Mouse (Mus musculus): ENCODE measurements around the gene Sbf2.
"Not testable (repeated sequence)": the region's sequence is repeated elsewhere in the genome, so short reads cannot be mapped to it uniquely, and the experiment has no call there.

Sbf2 gene

GRCm38 (mm10) chr7:110614133-110615063, at the start of gene Sbf2:
Sbf2 (minus strand) TSS chr7:110614922.
- peak; percentile 78 for DNase-seq

- DNase-seq = no peak
Observed at GRCm38 (mm10) chr7:110658378-110658928, 43.7 kb upstream of the Sbf2 start.

DNA sequence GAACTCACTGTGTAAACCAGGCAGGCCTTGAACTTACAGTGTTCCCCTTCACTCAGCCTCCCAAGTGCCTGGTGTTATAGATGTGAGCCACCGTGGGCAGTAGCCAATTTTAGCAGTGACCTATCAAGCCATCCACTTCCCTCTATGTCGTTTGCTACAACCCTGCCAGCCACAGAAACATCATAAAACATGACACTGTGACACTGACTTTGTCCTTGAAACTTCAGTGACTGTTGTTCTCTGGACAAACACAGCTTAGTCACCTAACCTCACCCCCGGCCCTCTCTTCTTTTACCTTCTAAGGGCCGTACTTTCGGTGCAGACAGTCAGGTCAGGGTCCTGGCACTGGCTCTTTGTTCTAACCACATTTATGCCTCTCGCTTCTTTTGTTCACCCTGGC, 41.2 kb upstream of the Sbf2 start:
- DNase-seq = no peak

GRCm38 (mm10) chr7:110655230-110655629, 40.5 kb upstream of the Sbf2 start:
- no peak for DNase-seq

GRCm38 (mm10) chr7:110651091-110651490, 36.4 kb upstream of the Sbf2 start:
- no peak for DNase-seq

DNA sequence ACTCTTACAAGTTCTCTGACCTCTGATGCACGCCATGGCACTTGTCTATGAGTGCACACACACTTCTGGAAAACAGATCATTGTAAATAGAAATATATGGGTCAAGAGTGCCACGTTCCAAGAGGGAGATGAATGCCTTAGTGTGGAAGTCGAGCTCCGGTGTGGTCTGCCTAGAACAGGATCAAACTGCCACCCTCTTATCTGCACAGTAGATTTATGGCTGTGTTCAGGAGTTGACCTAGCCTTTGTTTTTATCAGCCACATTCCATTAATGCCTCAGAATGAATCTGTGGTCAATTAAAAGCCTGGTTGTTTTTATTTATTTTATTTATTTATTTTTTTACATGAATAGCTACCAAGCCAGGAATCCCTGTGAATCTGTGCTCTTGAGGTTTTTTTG, 35.8 kb upstream of the Sbf2 start:
- no peak for DNase-seq

- no peak for DNase-seq
Observed at GRCm38 (mm10) chr7:110649133-110649987, 34.6 kb upstream of the Sbf2 start.

GRCm38 (mm10) chr7:110648455-110649085, 33.8 kb upstream of the Sbf2 start:
- peak; percentile 30 for DNase-seq

DNA sequence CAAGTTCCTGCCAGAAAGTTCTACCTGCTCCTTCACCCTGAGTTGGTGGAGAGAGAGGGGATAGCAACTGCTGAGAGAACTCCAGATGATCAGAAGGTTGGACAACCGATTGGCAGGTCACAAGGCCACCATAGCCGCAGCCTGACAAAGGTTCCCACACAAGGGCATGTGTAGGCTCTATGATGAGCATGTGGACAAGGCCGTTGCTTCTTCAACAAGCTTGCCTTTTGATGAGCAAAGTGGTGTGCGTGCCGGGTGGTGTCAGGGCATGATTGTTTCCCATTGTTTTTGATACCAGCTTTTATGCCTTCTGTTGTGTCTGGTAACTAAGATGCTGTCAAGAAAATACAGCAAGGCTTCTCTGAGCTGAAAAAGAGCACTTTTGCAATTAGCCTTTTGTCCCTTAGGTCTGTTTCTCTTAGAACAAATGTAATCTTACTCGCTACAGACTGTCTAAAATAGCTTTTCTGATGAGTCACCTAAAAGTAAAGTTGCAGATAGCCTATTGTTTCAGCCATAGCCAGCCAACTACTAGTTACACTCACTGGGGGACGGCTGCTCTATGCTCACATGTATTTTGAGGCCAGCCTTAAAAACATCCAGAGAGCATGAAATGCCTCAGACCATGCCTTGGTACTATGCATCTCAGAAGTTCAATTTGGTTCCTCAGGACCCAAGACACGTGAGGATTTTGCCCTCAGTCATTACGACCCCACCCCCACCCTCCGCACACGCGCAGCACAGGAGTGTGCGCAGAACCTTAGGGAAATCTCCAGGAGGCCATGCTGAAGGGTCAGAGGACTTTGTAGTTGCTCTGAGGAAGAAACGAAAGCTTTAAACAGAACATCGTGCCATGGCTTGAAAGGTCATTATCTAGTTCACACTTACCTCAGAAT, 33.1 kb upstream of the Sbf2 start:
- DNase-seq = no peak

DNA sequence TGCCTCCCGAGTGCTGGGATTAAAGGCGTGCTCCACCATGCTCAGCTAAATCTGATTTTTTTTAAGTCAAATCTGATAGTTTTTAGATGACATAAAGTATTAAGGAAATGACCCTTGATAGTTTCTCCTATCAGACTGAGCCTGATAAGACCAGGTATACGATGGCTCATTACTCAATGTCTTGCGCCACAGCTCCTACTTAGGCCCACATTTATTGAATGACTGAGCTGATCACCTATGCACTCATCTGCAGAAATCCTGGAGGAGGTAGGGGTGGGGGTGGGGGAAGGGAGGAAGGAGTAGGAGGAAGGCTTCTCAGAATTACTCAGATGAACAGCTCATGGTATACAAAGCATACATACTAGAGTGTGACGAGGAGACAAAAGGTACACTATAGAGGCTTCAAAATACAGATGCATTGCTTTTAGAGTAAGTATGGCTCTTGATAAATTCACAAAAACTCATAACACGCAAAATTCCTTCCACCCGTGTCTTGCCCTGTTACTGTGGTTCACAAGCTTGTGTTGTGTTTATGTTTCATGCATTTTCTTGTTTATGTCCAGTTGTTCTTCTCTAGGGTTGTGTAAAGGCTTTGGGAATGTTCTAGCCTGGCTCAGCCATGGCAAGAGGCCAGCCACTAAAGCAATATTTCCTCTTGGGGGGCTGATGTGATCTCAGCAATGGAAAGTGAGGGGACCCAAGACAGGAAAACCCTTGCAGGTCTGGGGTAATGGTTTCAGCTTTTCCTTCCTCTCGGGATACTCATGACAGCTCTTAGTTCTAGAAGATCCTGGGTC, 32.1 kb upstream of the Sbf2 start:
- no peak for DNase-seq

- DNase-seq = no peak
Observed at GRCm38 (mm10) chr7:110645859-110646258, 31.1 kb upstream of the Sbf2 start.

GRCm38 (mm10) chr7:110645311-110645710, 30.6 kb upstream of the Sbf2 start:
- DNase-seq = no peak

- not testable (repeated sequence) for DNase-seq
Observed at GRCm38 (mm10) chr7:110639958-110640357, 25.2 kb upstream of the Sbf2 start.

GRCm38 (mm10) chr7:110639291-110639915, 24.7 kb upstream of the Sbf2 start:
- no peak for DNase-seq

DNA sequence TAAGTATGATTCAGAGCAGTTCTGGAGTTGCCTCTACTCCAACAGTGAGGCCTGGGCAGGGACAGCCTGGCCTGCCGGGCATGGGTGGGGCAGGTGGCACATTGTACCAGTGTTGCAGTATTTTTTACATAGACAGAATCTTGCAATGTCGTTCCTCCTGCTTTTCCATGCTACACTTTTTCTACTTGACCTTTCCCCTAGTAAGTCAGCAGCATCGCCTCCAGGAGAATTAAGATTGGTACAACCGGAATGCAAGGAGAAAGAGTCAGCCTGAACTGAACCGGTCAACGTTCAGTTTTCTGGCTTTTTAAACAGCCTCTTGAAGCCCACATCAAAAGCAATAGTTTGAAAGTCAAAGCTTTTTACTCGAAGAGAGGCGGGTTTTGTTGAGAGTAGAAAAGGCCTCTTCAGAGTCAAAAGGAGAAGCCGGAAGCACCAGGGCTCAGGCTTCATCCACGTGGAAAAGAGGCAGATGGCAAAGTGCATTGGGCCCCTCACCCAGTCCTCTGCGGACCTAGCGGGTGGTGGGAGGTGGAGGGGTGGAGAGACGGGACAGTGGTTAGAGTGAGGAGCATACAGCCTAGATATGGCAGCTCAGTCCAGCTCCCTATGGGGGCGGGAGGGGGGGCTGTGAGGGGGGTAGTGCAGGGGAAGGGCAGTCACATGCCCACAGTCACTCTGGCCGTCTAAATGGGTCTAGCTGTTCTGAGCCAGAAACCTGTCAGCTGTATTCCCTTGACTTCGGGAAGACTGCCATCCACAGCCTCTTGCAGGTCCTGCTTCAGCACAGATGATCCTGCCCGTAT, 23.8 kb upstream of the Sbf2 start:
- DNase-seq = no peak

- DNase-seq = no peak
Observed at GRCm38 (mm10) chr7:110636559-110636958, 21.8 kb upstream of the Sbf2 start.

- no peak for DNase-seq
Observed at GRCm38 (mm10) chr7:110635929-110636328, 21.2 kb upstream of the Sbf2 start.

GRCm38 (mm10) chr7:110631136-110631888, 16.6 kb upstream of the Sbf2 start:
- DNase-seq = no peak

Measured in liver (tissue).